Mouse (Mus musculus) midbrain, embryonic 10.5 days (tissue): ENCODE results near the gene Olfr780. TPM values are rescaled to one million over a fixed set of nuclear protein-coding genes. Genes with fewer than 3 reads are reported as not detected.
"Not testable (repeated sequence)": the region's sequence is repeated elsewhere in the genome, so short reads cannot be mapped to it uniquely, and the experiment has no call there.

Source experiments
- DNase-seq: peaks from one replicate; pipeline ENCODE4 v3.0.0-alpha.2; 2017; ENCODE audit warnings: low spot score
- H3K27ac ChIP-seq: fragments of 300-500 bp; sonication (generic); replicated peaks from 2 replicates; pipeline ENCODE4 v1.5.1; 2016; ENCODE audit warnings: mild to moderate bottlenecking
- H3K27me3 ChIP-seq: fragments of 300-500 bp; sonication (generic); 2 replicates; pipeline ENCODE4 v1.6.1; 2016; ENCODE audit warnings: low read depth, mild to moderate bottlenecking; ENCODE audit not compliant: poor library complexity, severe bottlenecking
- H3K36me3 ChIP-seq: fragments of 300-500 bp; sonication (generic); 2 replicates; pipeline ENCODE4 v1.6.1; 2016; ENCODE audit warnings: mild to moderate bottlenecking, moderate library complexity
- H3K4me1 ChIP-seq: fragments of 300-500 bp; sonication (generic); 2 replicates; pipeline ENCODE4 v1.6.1; 2016
- H3K4me3 ChIP-seq: fragments of 300-500 bp; sonication (generic); 2 replicates; pipeline ENCODE4 v1.5.1; 2016; ENCODE audit warnings: mild to moderate bottlenecking, moderate library complexity
- H3K9me3 ChIP-seq: fragments of 300-500 bp; sonication (generic); replicated peaks from 2 replicates; pipeline ENCODE4 v1.6.1; 2016; ENCODE audit warnings: mild to moderate bottlenecking
- WGBS: fragments of 180-500 bp; shearing (Covaris S2); methylation state at CpG from one replicate; pipeline ENCODE4 v1.1.7; 2016; 5-methylcytosine and 5-hydroxymethylcytosine counted together
- polyA plus RNA-seq: library from polyadenylated mRNA; unstranded; fragments of >200 nt; fragmentation: Nextera tagmentation; extraction: Ambion mirVana; gene quantifications from 2 replicates; pipeline ENCODE4 v1.2.1, GENCODE M21; 2016

Gene Olfr780
- polyA plus RNA-seq, result not detected in 2 replicates

- no peak for DNase-seq
- no peak within 1 kb of the TSS for H3K27ac ChIP-seq
- H3K4me1 ChIP-seq, result no peaks in the 10 kb centered on the region
- H3K27me3 ChIP-seq, result no peaks in the 10 kb centered on the region
- H3K36me3 ChIP-seq, result no peaks in the 10 kb centered on the region
- no peaks in the 10 kb centered on the region for H3K9me3 ChIP-seq
- no peak within 1 kb of the TSS for H3K4me3 ChIP-seq
- 86% methylated on average over 3 of the region's 3 CpGs for WGBS
Measured at GRCm38 (mm10) chr10:129317817-129318216, at the start of gene Olfr780. TSS of gene Olfr780 (plus strand) at chr10:129318117.

- no peaks in the 10 kb centered on the region for H3K27me3 ChIP-seq
- no peak within 1 kb of the TSS for H3K27ac ChIP-seq
- DNase-seq, result no peak
- no peak within 1 kb of the TSS for H3K4me3 ChIP-seq
- no peaks in the 10 kb centered on the region for H3K9me3 ChIP-seq
- H3K4me1 ChIP-seq, result no peaks in the 10 kb centered on the region
- no peaks in the 10 kb centered on the region for H3K36me3 ChIP-seq
- WGBS, result 94% methylated on average over 2 of the region's 2 CpGs
Measured at GRCm38 (mm10) chr10:129271081-129271535, 46.8 kb upstream of the Olfr780 start, which contains the start of gene Olfr777. TSS of gene Olfr777 (minus strand) at chr10:129271485.

GRCm38 (mm10) chr10:129312973-129313372 is 4.9 kb upstream of the Olfr780 start:
- DNase-seq, H3K36me3 ChIP-seq, H3K4me1 ChIP-seq, H3K27ac ChIP-seq, H3K27me3 ChIP-seq, H3K9me3 ChIP-seq, H3K4me3 ChIP-seq: not testable (repeated sequence)
- WGBS, result 76% methylated on average over 1 of the region's 1 CpGs

DNA sequence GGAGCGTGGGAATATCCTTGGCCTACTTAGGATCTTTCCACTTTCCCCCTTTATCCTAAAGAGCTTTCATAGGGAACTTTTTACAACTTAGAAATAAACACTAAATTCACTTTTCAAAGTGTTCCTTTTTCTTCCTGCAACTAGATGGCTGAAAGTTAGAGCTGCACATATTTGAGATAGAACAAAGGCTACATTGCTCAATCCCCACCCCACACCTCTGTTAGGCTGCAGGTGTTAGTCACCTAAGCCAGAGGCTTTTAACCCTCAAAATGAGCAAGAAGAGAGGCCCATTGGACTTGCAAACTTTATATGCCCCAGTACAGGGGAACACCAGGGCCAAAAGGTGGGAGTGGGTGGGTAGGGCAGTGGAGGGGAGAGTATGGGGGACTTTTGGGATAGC is 4.4 kb upstream of the Olfr780 start:
- H3K36me3 ChIP-seq, H3K4me3 ChIP-seq, DNase-seq, H3K4me1 ChIP-seq, H3K27me3 ChIP-seq, H3K27ac ChIP-seq, H3K9me3 ChIP-seq: not testable (repeated sequence)
- WGBS, result no CpG with 5 or more reads among the region's 1 CpGs

DNA sequence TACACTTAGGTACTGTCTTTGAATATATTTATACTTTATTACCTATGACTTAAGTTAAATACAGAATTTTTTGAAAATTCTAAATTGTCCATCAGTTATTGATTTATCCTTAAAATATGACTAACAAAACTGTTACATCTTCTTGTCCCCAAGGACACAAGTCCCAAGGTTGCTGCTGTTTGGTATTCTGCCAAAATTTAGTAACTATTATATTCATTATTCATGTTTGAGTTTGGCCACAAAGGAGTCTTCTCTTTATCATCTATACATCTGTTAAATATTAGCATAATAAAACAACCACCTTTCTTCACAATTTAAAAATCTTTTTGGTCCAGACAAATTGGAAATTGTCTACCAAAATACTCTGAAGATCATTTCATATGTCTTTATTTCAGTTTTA is 10.6 kb downstream of the Olfr780 start, which contains the start of gene Olfr781:
TSS of gene Olfr781 (plus strand) at position 301 of the 400 bp plus-strand sequence.
- H3K9me3 ChIP-seq, result no peaks in the 10 kb centered on the region
- no peak within 1 kb of the TSS for H3K4me3 ChIP-seq
- H3K4me1 ChIP-seq, result no peaks in the 10 kb centered on the region
- no peak for DNase-seq
- no peaks in the 10 kb centered on the region for H3K27me3 ChIP-seq
- no peak within 1 kb of the TSS for H3K27ac ChIP-seq
- no peaks in the 10 kb centered on the region for H3K36me3 ChIP-seq

DNA sequence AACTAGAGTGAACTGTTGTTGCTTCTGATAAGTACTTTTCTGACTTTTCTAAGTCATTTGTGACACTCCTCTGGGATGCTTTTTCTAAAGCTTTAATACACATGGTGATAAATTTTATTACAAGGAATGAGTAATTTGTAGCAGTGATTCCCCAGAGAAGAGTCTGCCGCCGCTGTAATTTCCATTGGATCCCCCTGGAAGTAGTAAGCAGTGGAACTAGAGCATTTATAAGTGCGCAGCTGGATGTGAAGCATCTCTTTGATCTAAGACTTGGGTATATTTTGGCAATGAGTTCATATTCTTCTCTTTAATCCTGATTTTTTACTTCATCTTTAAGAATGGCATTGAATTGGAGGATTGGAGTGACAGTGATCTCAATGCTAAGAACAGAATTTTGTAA is 30.6 kb downstream of the Olfr780 start, which contains the start of gene Olfr782:
TSS of gene Olfr782 (plus strand) at position 301 of the 400 bp plus-strand sequence.
- WGBS, result 92% methylated on average over 3 of the region's 3 CpGs
- H3K36me3 ChIP-seq, result no peaks in the 10 kb centered on the region
- H3K4me3 ChIP-seq, result no peak within 1 kb of the TSS
- no peaks in the 10 kb centered on the region for H3K27me3 ChIP-seq
- H3K4me1 ChIP-seq, result no peaks in the 10 kb centered on the region
- no peak within 1 kb of the TSS for H3K27ac ChIP-seq
- no peak for DNase-seq
- no peaks in the 10 kb centered on the region for H3K9me3 ChIP-seq

GRCm38 (mm10) chr10:129352475-129352874 is 34.6 kb downstream of the Olfr780 start:
- not testable (repeated sequence) for H3K27ac ChIP-seq, H3K4me1 ChIP-seq, H3K27me3 ChIP-seq, H3K4me3 ChIP-seq, H3K36me3 ChIP-seq, DNase-seq, H3K9me3 ChIP-seq
- 82% methylated on average over 2 of the region's 2 CpGs for WGBS

DNA sequence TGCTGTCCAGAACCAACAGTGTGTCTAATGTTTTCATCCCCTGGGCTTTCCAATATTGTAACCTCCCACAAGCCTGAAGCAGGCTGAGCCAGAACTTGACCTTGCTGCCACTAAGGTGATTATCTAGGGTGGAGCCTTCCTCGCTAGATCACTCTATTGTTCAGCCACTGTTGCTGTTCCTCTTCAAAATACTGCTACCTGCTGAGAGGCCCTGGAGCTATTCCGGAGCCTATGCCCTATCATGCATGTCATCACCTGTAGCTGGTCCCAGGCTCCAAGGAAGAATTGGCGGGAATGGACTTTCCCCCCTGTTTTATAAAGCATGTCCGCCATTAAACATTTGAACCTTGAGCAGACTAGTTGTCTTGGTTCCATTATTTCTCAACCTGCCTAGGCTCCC is 38.6 kb downstream of the Olfr780 start:
- not testable (repeated sequence) for H3K27me3 ChIP-seq, H3K4me1 ChIP-seq, H3K36me3 ChIP-seq, DNase-seq, H3K4me3 ChIP-seq, H3K9me3 ChIP-seq, H3K27ac ChIP-seq
- 85% methylated on average over 4 of the region's 4 CpGs for WGBS

- H3K4me1 ChIP-seq, result no peaks in the 10 kb centered on the region
- no peak overlapping the region for H3K4me3 ChIP-seq
- H3K36me3 ChIP-seq, result no peaks in the 10 kb centered on the region
- H3K27me3 ChIP-seq, result no peaks in the 10 kb centered on the region
- no peak overlapping the region for H3K27ac ChIP-seq
- WGBS, result 80% methylated on average over 5 of the region's 5 CpGs
- no peak for DNase-seq
- peaks cover 7% of the 10 kb centered on the region; the same call in 1 of the 2 replicates for H3K9me3 ChIP-seq
Measured at GRCm38 (mm10) chr10:129357307-129357706, 39.4 kb downstream of the Olfr780 start.

Other genes with a start within 250 kb of the Olfr780 start
- gene Olfr766-ps1, start 249.1 kb upstream of the Olfr780 start, polyA plus RNA-seq, result not detected in 2 replicates
- not detected in 2 replicates for gene Olfr767, start 235.2 kb upstream of the Olfr780 start, polyA plus RNA-seq
- not detected in 2 replicates for gene Olfr768, start 218.7 kb upstream of the Olfr780 start, polyA plus RNA-seq
- gene Olfr769, start 200.3 kb upstream of the Olfr780 start, polyA plus RNA-seq, result not detected in 2 replicates
- gene Olfr770, start 179.1 kb upstream of the Olfr780 start, polyA plus RNA-seq, result not detected in 2 replicates
- not detected in 2 replicates for gene Olfr771, start 153.4 kb upstream of the Olfr780 start, polyA plus RNA-seq
- gene Olfr772, start 140.2 kb upstream of the Olfr780 start, polyA plus RNA-seq, result not detected in 2 replicates
- not detected in 2 replicates for gene Olfr773, start 130.7 kb upstream of the Olfr780 start, polyA plus RNA-seq
- gene Olfr774, start 81.9 kb upstream of the Olfr780 start, polyA plus RNA-seq, result not detected in 2 replicates
- gene Olfr775, start 69.7 kb upstream of the Olfr780 start, polyA plus RNA-seq, result not detected in 2 replicates
- not detected in 2 replicates for gene Olfr776, start 59.0 kb upstream of the Olfr780 start, polyA plus RNA-seq
- gene Olfr777, start 46.6 kb upstream of the Olfr780 start, polyA plus RNA-seq, result not detected in 2 replicates
- gene Olfr781, start 10.7 kb downstream of the Olfr780 start, polyA plus RNA-seq, result not detected in 2 replicates
- not detected in 2 replicates for gene Olfr782, start 30.7 kb downstream of the Olfr780 start, polyA plus RNA-seq
- gene Olfr784, start 66.0 kb downstream of the Olfr780 start, polyA plus RNA-seq, result 0.06 TPM in 1 of 2 replicates, not detected in the other
- gene Olfr785, start 87.3 kb downstream of the Olfr780 start, polyA plus RNA-seq, result not detected in 2 replicates
- not detected in 2 replicates for gene Olfr786, start 109.2 kb downstream of the Olfr780 start, polyA plus RNA-seq
- not detected in 2 replicates for gene Olfr787, start 143.7 kb downstream of the Olfr780 start, polyA plus RNA-seq
- gene Olfr788, start 152.9 kb downstream of the Olfr780 start, polyA plus RNA-seq, result not detected in 2 replicates
- not detected in 2 replicates for gene Olfr789, start 166.6 kb downstream of the Olfr780 start, polyA plus RNA-seq
- gene Olfr790, start 180.4 kb downstream of the Olfr780 start, polyA plus RNA-seq, result not detected in 2 replicates
- gene Olfr791, start 203.7 kb downstream of the Olfr780 start, polyA plus RNA-seq, result not detected in 2 replicates
- not detected in 2 replicates for gene Olfr792, start 221.0 kb downstream of the Olfr780 start, polyA plus RNA-seq
- not detected in 2 replicates for gene Olfr794, start 249.5 kb downstream of the Olfr780 start, polyA plus RNA-seq